Mouse (Mus musculus): Measurements from ENCODE around the gene Gcnt7. TPM values are rescaled to one million over a fixed set of nuclear protein-coding genes. Genes with fewer than 3 reads are reported as not detected.

The Gcnt7 gene
- polyA plus RNA-seq, 1 experiment from 2014 or later: 1.6 TPM

Other genes starting within 250 kb of the Gcnt7 start
- gene Mc3r, start 210.1 kb downstream of the Gcnt7 start, polyA plus RNA-seq (2015; fragmentation: Nextera tagmentation; extraction: Ambion mirVana): 0.06 TPM in 2 replicates
- 25.8 and 27.1 TPM in 2 replicates for gene Fam210b, start 113.0 kb downstream of the Gcnt7 start, polyA plus RNA-seq (2015; fragmentation: Nextera tagmentation; extraction: Ambion mirVana)
- 26.7 and 26.8 TPM in 2 replicates for gene Aurka, start 88.1 kb downstream of the Gcnt7 start, polyA plus RNA-seq (2015; fragmentation: Nextera tagmentation; extraction: Ambion mirVana)
- 25.2 and 27.1 TPM in 2 replicates for gene Cstf1, start 87.9 kb downstream of the Gcnt7 start, polyA plus RNA-seq (2015; fragmentation: Nextera tagmentation; extraction: Ambion mirVana)
- 0.13 and 0.19 TPM in 2 replicates for gene Cass4, start 64.8 kb downstream of the Gcnt7 start, polyA plus RNA-seq (2015; fragmentation: Nextera tagmentation; extraction: Ambion mirVana)
- 99.8 and 102 TPM in 2 replicates for gene Rtf2, start 18.0 kb downstream of the Gcnt7 start, polyA plus RNA-seq (2015; fragmentation: Nextera tagmentation; extraction: Ambion mirVana)
- gene Fam209, start 13.9 kb upstream of the Gcnt7 start, polyA plus RNA-seq (2015; fragmentation: Nextera tagmentation; extraction: Ambion mirVana): 0.40 TPM in 1 of 2 replicates, not detected in the other
- gene Tfap2c, start 91.0 kb upstream of the Gcnt7 start, polyA plus RNA-seq (2015; fragmentation: Nextera tagmentation; extraction: Ambion mirVana): 0.28 and 0.66 TPM in 2 replicates